Mouse (Mus musculus) 3T3-L1 (cell line): ENCODE measurements at regions not wholly inside any gene's neighbourhood (a gene's known extent, or its start where the extent isn't known, plus 50 kb on each side); places are given as distances from the start of the nearest gene placed in this dataset.

ENCODE experiments used
- DNase-seq: peaks from one replicate; pipeline ENCODE4 v3.0.0-alpha.2; 2015; ENCODE audit warnings: low read depth, low spot score

DNA sequence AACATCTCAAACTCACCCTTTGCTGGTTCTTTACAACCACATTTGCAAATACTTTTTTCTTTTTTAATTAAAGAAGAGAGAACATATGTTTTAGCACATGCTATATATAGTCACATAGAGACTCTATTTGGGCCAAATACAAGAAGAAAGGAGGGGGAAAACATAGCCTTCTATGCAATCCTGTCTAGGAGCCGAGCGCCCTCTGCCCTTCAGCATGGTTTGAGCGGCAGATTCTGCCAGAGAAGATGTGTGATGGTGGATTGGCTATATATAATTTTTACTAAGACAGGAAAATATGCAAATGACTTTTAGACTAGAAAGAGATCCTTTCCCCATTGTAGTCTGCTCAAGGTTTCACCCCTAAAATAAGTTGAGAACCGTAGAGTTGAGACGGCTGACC is 60.0 kb upstream of the Myom1 start:
- no peak for DNase-seq

DNA sequence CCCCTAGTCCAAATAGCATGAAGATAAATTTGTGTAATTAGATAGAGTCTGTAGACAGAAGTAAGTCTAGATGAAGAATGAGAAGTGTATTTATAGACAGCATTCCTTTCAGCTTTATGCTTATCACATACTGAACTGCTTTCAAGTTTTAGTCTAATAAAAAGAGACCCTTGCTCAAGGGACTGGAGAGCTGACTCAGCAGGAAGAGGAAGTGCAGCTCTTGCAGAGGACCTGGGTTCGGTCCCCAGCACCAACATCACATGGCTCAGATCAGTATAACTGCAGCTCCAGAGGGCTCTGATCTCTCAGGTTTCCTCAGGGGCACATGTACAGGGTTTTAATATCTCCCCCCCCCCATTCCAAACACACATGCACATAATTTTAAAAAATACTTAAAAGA is 68.2 kb upstream of the Myom1 start:
- no peak for DNase-seq

DNA sequence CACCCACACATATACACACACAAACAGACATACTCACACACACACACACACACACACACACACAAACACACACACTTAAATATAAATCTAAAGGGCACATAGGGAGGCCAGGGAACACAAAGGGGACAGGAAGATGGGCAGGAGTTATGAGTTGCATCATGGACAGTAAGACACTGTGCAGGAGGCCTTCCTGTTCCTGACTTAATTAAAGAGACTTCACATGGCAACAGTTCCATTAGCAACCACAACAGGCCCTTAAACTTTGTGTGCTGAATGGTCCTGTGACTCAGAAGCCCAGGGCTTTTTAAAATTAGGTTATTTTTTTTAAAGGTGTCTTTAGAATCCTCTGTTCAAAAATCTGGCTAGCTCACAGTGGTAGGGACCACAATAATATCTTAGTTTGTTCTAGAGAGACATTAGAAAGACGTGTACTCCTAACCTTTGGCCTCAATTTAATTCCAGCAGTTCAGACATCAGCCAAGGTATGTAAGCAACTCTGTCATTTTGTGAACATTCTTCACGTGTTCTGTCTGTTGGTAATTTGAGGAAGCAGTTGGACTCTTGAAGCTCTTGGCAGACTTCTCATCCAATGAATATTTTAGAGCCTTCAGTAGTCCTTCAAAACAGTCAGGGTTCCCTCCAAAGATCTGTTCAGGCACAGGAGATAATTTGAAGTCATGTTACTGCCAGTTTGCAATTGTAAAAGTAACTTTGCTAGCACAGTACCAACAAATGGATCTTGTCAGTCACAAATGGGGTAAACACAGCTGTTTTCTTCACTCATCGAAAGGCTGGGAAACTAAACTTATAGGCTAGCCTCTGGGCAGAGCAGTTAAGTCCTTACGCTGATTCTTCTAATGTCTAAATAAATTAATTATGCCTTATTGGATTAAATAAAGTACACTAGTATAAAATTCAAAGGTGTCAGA is 69.0 kb upstream of the Myom1 start:
- peak; percentile 12 for DNase-seq

DNA sequence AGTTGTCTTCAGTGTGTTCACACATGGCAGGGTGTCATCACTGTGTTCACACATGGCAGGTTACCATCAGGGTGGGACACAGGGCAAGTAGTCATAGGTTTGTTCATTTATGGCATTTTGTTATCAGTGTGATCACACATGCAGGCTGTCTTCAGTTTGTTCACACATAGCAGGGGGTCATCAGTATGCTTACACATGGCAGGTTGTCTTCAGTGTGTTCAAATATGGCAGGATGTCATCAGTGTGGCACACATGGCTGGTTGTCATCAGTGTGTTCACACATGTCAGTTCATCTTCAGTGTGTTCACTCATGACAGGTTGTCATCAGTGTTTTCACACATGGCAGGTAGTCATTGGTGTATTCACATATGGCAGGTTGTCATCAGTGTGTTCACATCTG is 69.9 kb upstream of the Myom1 start:
- no peak for DNase-seq

DNA sequence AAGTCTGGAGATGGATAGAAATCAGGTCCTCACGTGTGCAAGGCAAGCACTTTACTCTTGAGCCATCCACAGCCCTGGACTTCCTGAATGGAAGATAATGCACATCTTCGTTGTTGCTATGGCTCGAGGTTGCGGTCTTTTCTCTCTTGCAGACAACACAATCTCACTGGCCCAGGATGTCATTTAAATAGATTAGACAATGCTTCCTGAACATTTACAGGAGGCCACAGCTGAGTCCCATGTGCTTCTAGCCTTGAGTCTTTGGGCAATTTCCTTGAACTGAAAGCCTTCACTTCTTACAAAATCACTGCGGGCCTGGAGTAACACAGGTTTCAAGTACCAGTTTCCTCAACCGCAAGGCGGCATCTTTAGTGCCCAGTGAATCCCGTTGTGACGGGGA is 71.8 kb upstream of the Myom1 start:
- DNase-seq: no peak

DNA sequence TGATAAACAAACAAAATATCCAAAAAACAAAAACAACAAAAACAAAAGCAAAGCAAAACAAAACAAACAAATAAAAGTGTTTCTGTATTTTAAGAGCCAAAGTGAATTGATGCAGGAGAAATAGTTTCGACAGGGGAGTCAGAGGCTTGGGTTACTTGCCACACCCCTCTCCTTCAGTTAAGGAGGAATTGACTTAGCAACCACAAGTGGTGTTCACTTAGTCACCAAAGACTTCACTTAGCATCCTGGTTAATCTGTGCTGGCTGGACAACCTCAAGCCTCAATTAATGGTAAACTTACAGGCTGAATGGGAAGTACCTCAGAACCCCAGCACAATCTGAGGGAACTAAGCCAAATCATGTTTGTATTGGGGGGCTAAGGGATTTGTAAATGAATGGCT is 72.9 kb upstream of the Myom1 start:
- peak; percentile 35 for DNase-seq

DNA sequence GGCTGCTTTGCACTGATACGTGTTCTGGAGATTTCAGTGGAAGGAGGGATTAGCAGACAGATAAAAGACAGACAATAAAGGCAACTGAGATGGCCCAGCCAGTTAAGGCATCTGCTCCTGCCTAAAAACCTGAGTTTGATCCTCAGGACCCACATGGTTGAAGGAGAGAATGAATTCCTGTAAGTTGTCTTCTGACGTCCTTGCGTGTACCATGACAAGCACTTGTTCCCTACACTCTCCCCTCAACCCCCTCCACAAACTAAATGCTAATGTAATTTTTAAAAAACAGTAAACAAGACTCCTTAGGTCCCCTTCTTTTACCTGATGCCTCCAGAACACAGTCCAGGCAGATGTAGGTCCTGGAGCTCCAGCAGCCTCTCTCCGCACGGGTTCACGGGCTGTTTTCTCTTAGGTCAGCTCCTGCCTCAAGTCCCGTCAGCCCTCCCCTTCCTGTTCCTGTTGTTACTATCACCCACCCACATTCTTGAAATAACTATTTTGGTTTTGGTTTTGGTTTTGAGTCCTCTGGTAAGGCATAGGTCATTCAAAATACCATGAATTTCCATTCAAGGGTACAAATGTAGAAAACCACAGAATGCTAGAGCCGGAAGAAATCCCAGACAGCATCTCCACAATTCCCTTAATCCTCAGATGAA is 71.3 kb upstream of the Tgif1 start:
- peak; percentile 62 for DNase-seq

DNA sequence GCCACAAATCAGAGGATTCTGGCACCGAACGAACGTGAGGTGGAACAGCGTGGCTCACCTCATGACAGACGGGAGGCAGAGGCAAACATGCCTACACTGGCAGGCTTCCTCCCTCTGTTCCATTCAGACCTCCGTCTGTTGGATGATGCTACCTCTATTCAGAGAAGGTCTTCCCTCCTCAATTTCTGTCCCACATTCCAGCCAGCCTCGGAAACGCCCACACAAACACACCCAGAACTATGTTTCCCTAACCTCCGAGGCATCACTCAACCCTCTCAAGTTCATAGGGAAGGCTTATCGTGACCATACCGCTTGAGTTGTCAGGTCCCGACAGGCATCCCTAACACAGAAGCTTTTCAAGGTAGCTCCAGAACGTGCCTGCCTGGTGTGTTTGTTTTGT is 68.3 kb upstream of the Tgif1 start:
- DNase-seq: no peak

DNA sequence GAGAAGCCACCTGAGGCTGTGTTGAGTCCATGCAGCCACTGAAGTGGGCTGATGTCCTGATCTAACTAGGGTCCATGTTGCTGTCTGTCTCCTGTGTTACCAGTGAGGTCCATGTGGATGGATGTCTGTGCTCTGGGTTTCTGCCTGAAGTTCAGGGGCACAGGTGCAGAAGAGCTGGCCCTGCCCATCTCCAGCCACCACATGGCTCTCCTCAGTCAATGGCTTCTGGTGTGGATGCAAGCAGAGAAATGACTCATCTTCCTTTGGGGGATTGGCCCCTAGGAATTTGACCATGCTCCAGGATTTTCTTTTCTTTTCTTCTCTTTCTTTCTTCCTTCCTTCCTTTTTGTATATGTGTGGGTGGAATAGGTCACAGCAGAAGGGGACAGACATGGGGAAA is 66.8 kb upstream of the Tgif1 start:
- peak; percentile 72 for DNase-seq

DNA sequence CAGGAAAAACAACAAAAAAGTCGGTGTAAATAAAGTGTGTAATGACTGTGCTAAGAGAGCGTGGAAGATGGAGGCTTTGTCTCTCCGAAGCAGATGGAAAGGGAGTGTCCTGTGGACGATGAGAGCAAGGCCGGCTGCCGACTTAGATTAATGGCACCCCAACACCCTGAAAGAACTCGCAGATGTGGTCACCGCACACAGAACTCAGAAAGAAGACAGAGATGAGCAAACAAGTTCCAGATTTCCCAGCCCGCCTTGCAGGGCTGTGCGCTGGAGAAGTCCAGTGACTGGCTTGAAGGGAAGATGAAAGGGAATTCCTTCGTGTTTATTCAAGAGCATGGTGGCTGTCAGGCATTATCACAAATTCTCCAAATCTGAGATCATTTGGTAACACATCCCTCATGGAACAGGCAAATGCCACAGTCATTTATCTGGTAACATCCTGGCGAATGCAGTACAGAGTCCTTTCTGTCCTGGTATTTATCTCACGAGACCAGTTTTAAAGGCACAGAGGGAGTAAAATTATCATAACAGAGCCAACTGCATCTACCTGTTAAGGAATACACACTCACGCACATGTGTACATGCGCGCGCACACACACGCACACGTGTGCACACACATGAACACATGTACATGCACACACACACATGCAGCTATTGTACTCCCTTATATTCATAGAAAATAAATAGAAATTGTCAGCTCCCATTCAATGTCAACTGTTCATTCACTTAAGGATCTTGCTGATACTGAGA is 64.0 kb upstream of the Tgif1 start:
- DNase-seq: peak; percentile 31

DNA sequence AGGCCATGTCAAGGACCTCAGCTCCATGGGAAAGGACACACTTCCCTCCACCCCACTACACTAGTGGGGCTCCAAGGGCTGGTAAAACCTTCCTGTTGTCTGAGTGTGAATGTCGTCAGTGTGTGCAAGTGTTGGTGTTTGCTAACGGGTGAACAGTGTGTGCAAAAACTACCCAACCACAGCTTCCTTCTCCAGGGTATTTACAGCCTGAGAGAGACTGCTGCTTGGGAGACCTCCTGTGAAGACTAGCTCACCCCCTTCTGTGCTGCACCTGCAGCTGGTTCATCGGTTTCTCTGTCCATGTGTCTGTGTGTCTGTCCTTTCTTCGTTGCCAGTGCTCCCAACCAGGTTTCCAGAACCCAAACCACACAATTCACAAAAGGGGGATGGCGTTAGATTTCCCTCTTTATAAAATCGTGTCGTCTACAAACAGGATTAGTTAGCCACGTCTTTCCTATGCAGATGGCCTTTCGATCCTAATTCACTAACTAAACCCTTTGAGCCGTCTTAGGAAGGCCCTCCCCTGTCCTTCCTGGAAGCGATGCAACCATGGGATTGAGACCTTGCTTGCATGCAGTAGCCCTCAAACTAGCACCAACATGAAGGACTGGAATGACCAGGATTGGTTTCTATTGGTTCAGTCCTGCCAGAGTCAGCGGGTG is 62.9 kb upstream of the Tgif1 start:
- no peak for DNase-seq

DNA sequence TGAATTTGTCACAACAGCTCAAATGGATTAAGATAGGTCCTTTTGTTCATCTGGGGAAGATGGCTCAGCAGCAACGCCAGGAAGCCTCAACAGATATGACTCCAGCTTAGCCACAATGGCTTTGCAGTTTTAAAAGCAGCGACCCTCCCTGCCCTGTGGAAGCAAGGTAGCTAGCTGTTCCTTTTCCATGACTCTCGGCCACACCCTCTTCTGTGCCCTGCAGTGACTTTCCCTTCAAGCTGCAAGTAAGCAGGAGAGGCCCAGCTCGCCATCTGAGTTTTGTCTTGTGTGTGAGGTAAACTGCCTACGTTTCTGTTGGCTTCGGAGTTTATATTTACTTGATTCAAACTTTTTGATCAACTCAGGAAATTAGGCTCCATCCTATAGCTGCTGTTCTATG is 62.1 kb upstream of the Tgif1 start:
- DNase-seq: no peak

DNA sequence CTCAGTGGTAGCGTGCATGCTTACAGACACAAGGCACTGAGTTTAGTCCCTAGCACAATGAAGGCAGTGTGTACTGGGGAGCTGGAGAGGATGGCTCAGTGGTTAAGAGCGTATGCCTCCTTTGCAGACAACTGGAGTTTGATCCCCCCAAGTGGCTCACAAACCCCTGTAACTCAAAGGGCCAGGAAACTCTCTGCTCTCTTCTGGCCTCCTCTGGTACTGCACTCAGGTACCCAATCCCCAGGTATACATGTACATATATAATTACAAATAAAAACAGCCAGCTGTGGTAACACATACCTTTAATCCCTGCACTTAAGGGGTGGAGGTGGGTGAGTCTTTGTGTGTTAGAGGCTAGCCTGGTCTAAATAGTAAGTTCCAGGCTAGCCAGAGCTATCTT is 56.9 kb upstream of the Tgif1 start:
- no peak for DNase-seq

DNA sequence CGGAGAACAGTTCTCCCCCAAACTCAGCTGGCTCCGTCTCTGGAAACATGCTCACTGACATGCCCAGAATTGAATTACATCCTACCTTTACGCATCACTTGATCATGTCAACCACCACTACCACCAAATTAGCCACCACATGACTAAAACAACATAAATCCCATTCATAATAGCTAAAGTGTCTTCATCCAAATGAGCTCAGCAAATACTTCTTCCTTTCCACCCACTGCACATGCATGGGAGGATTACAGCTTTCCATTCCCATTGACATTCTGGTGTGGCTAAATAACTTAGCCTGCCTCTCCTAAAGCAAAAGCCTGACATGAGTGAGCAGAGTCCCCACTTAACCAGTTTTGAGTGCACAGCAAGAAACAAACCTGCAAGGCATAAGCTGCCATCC is 56.2 kb upstream of the Tgif1 start:
- DNase-seq: no peak

DNA sequence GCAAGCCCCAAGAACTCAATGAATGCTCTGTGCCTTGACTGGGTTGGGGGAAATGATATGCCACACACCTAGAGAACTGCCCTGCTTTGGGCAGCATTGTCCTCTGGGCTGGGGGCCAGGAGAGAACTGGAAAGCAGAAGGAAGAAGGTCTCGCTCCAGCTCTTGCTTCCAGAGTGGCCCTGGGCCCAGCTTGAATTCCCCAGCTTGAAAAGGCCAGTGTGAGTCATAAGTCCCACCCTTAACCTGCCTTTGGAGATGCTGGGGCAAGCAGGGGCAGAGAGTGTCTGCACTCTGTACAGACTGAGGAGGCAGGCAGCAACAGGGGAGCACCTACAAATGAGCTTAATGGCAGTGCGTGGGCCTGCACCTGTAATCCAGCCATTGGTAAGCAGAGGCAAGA is 55.0 kb upstream of the Tgif1 start:
- DNase-seq: peak; percentile 40
